Mouse (Mus musculus): Measurements from ENCODE around the gene Bpifb6.

Gene Bpifb6

DNA sequence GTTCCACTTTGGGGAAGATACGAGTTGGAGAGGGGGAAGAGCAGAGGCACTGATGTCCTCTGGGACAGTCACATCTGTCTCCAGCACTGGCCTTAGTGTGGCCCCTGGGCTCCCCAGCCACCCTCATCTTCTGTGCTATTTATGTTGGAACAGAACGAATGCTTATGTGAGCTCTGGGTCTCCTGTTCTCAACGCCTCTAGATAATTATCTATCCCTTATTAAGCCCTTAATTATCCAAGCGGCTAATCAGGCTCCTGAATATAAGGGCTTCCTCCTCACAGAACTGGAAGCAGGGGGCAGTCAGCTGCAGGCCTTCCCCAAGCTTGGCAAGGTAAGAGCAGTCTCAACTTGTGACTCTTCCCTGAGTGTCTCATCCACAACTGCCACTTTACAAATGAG is at the start of gene Bpifb6:
Bpifb6 (plus strand) TSS at position 301 of the 400 bp plus-strand sequence.
- no peak for DNase-seq (ENCODE audit: low read depth, low spot score)

DNA sequence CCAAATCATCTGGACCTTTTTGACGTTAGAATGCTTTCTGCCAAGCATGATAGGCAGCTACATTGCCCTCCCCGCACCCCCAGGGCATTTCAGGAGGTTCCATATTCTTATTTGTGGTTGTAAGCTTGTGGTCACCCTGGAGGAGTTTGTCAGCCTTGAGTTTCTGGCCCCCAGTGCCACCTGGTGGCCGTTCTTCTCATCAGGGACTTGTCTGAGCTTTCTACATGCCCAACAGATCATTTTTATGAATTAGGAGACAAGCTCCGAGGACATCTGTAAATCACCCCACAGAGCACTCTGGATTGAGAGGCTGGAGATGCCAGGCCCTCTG is 49.2 kb upstream of the Bpifb6 start:
- peak; percentile 46 for DNase-seq (ENCODE audit: low read depth, low spot score)

DNA sequence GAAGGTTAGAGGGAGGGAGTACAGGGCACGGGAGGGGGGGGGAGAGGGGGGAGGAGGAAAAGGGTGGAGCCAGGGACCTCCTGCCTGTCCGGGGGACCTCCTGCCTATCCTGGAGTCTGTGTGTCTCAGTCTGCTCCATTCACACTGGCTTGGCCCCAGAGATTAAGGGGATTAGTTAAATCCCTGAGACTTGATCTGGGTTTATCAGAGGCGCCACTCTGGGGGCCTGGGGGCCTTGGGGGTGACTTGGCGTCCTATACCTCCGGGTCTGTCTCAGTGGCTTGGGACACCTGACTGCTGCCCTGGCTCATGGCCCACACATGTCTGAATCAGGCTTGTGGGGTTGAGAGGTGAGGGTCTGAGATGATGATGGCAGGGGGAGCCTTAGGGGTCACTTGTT is 46.6 kb upstream of the Bpifb6 start:
- DNase-seq (ENCODE audit: low read depth, low spot score), result no peak

DNA sequence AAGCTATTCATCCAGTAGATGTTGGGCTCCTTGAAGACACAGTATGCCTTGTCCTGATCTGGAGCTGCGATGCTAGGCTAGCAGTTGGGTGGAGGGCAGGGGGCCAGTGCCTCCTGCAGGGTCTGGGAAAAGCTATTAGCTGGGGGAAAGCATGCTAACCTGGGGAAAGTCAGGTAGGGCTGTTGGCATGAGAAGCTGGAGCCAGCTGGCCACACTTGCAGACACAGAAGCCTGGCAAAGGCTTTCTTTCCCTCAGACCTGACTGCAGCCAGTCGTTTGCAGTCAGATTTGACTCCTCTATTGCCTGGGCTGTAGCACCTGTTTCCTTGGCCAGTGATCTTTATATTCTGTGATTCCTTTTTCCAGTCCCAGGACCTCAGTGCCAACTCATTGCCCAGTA is 40.6 kb upstream of the Bpifb6 start:
- no peak for DNase-seq (ENCODE audit: low read depth, low spot score)

DNA sequence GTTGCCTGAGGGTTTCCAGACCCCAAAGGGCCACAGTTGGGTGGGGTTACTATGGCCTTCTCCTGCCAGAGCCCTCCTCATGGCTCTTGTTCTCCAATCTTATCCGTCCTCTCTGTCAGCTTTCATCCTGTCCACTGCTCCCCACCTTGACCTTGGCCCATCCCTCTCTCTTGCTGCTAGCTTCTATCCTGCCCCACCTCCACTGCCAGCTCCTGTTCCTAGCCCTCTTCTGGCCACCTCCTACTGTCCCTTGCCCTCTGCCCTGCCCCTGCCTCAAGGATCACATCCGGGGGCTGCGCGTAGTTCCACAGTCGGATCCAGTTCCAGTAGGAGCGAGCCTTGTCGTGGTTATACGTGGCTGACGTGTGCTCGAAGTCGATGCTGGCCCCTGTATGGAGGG is 39.9 kb upstream of the Bpifb6 start:
- DNase-seq (ENCODE audit: low read depth, low spot score), result no peak

DNA sequence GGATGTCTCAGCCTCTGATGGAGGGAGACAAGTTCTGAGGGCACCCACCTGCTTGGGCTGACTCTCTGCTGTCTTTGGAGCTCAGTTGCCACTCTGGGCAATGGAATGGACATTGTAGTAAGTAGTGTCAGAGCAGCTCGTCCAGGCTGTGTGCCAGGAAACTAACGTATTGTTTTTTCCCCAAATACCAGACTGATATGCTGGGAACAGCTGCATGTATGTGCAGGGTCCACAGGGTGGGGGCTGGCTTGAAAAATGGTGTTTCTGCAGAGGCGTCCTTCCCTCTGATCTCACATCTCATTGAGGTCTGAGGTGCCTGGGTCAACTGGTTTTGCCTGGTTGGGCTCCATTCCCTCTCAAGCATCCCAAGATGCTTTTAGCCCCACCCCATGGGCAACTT is 39.5 kb upstream of the Bpifb6 start:
- DNase-seq (ENCODE audit: low read depth, low spot score), result no peak

DNA sequence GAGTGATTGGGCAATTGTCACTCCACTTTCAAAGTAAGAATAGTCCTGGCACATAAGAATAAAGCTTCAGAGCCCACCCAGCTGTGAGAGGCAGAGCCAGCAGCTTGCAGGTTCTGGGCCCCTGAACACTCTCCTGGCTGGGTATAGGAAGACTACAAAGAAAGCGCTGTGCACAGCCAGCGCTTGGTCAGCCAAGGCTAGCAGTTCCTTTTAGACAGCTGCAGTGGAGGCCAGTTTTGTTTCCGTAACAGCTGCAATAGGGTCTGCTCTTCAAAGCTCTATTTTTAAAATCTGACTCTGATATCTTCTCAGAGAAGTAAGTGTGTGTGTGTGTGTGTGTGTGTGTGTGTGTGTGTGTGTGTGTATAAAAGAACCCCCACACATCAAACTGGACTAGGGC is 38.2 kb upstream of the Bpifb6 start:
- DNase-seq (ENCODE audit: low read depth, low spot score), result no peak

DNA sequence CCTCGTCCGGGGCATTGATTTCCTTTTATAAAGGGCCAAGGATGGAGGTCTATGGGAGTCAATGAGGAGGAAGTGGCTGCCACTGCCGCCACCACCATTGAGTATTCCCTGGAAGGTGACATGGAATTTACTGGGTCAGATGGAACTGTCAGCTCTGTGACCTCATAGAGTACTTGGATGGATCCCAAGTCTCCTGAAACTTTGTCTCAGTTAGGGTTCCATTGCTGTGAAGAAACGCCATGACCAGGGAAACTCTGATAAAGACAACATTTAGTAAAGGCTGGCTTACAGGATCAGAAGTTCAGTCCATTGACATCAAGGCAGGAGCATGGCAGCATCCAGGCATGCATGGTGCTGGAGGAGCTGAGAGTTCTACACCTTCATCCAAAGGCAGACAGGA is 29.2 kb upstream of the Bpifb6 start, which contains the start of gene Sun5:
Sun5 (minus strand) TSS at position 101 of the 400 bp plus-strand sequence.
- no peak for DNase-seq (ENCODE audit: low read depth, low spot score)

DNA sequence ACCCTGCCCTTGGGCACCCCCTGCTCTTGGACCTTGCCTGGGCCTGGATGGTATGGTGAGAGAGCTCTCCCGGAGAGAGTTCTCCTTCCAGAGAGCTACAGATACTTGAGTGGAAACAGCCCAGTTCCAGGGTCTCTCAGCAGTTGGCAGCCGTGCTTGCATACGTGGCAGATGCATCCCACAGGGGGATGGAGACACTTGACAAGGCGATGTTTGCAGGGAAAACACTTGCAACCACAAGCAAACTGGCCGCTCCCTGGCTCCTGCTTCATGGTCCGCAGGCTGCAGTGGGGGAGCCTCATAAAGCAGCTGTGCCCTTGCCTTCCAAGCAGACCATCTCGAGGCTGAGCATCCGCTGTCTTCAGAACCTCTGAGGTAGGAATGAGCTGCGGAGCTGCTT is 25.4 kb upstream of the Bpifb6 start, which contains the start of gene Bpifb2:
Bpifb2 (plus strand) TSS at position 301 of the 400 bp plus-strand sequence.
- DNase-seq (ENCODE audit: low read depth, low spot score), result no peak

DNA sequence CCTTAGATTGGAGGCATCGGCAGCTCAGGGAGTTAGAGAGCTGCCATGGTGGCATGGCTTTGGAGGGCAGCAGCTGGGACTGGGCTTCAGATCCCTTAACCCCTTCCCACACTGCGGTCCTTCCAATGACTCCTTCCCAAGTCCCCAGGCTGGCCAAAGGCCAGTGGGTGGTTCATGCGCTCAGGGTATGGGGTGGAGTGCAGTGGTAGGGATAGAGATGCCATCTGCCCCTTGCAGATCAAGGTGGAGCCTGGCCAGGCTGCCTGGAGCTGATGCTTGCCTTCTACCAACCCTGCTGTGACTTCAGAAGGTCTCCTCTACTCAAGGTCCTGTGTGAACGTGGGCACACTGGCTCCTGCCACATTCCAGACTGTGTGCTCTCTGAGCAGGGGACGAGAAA is 1.1 kb upstream of the Bpifb6 start:
- DNase-seq (ENCODE audit: low read depth, low spot score), result no peak

DNA sequence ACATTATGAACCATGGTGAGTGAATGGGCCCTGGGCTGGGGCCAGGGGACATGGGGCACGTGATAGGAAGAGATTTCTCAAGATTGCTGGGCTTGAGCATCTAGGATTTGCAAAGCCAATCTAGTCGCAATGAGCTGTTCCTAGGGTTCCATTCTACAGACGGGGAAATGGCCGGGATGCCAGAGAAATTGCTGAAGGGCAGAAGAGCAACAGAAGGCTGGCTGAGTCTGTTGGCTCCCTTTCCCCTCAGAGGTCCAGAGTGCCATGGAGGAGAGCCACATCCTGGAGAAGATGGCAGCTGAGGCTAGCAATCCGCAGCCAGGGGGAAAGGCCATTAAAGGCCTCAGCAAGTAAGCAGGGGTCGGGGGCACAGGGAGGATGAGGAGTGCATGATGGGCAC is 2.5 kb downstream of the Bpifb6 start:
- no peak for DNase-seq (ENCODE audit: low read depth, low spot score)

DNA sequence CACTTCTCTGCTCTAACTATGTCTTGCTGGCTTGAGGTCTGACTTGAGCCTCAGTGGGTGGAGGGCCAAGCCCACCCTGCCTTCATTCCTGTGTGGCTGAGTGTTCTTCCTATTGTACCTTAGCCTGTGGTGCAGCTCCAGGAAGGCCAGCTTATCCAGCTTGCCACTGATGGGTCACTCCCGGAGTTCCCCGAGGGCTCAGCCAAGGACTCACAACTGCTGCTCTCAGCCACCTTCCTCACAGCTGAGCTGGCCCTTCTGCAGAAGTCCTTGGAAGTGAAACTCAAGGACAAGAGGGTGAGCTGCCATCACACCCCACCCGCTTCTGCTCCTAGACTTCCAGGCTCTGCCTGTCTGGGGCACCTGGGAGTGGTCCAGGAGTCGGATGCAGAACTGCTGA is 6.4 kb downstream of the Bpifb6 start:
- no peak for DNase-seq (ENCODE audit: low read depth, low spot score)

DNA sequence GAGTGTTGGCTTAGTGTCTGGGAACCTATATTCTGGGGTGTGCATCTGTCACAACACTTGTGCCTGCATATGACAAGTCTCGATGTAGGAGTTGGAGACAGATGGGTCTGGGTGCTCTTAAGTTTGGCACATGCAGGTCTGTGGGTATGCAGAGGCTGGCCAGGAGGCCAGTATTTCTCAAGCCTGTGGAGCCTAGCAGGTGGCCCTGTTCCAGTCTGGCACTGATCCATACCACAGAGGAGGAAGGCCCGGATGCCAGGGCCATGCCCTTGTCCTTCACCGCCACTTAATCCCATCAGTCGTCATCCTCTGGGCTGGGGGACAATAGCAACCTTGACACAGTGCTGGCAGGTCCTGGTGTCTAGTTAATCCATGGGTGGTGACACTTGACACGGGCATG is 14.0 kb downstream of the Bpifb6 start:
- no peak for DNase-seq (ENCODE audit: low read depth, low spot score)

DNA sequence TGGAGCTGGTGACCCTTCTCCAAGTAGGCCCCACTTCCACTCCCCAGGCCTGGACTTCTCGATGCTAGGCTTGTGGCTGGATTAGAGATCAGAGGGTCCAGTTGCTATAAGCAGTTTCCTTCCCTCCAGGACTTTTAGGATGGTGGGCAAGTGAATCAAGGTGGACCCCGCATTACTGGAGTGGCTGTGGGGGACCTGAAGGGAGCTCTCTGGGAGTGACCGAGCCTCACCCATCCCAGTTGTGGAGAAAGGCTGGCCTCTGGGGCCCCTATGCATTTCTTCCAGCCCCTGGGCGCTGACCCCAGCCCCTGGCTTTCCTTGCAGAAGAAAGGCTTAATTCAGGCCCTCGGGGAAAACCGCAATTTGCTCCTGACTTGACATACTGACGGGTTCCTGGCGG is 17.7 kb downstream of the Bpifb6 start, which contains the start of gene Bpifb3:
Bpifb3 (plus strand) TSS at position 301 of the 400 bp plus-strand sequence.
- no peak for DNase-seq (ENCODE audit: low read depth, low spot score)

DNA sequence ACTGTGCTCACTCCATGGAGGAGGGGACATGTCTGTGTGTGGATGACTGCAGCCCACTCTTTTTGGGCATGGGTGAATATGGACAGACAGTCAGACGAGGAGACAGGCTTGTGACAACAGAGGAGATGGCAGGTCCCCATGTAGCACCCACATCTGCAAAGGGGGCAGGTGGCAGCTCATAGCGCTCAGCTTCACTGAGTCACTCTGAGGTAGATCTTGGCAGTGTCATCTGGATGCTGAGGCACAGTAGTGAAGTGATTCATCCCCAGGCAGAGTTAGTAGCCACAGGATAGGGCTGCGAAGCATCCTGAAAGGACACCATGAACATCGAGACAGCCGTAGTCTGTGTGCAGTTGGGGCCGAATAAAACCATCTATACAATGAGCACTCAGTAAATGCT is 21.1 kb downstream of the Bpifb6 start:
- no peak for DNase-seq (ENCODE audit: low read depth, low spot score)

DNA sequence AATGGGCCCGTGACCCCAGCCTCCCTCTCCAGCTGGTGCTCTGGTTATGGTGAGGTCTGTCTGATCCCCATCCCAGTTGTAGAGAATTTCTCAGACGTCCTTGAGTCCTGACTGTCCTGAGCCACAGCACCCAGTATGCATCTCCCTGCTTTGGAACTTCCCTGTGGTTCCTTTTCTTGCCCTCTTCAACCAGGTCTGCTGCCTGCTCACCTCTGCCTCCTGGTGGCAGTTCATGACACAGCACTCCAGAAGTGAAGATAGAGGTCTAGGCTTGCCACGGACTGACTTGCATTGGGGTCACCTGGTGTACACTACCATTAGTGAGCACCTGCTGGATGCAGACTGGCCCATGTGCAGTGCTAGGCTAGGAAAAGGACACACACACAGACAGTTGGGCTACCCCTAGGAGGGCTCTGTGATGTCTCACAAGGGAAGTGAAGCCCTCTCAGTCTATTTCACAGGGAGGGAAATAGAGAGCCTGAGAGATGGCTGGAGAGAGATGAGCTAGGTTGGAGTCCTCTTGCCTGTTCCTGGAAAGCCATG is 29.8 kb downstream of the Bpifb6 start:
- DNase-seq (ENCODE audit: low read depth, low spot score), result peak; percentile 66

DNA sequence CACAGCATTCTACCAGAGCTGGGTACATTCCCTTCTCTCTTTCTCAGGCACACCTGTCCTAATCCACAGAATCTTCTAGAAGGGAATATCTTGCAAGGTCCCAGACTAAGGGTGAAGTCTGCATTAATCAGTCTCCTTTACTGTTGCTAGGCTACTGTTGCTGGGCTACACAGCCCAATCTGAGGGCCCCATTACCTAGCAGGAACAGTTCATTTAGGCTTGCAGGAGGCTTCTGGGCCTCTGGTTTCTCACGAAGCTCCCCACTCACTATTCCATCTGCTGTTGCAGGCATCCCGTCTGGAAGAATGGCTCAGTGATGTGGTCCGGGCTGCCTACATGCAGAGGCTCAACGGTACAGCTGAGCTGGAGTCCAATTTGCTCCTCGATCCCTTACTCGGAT is 30.9 kb downstream of the Bpifb6 start:
- DNase-seq (ENCODE audit: low read depth, low spot score), result no peak

DNA sequence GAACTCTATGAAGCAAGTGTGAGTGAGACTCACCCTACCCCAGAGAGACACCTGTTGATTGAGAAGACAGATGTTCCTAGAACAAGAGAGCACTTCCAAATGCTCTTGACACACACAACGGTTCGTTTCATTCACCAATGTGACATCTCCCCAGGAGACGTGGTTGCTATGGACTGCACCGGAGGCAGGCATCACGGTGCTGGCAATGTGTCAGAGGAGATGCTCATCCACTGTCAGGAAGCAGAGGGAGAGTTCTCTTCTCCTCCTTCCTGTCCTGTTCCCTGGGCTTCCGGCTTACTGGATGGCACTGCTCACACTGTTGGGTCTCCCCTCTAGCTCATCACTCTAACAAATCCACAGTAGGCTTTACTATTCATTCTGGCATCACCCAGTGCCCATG is 33.1 kb downstream of the Bpifb6 start:
- no peak for DNase-seq (ENCODE audit: low read depth, low spot score)

DNA sequence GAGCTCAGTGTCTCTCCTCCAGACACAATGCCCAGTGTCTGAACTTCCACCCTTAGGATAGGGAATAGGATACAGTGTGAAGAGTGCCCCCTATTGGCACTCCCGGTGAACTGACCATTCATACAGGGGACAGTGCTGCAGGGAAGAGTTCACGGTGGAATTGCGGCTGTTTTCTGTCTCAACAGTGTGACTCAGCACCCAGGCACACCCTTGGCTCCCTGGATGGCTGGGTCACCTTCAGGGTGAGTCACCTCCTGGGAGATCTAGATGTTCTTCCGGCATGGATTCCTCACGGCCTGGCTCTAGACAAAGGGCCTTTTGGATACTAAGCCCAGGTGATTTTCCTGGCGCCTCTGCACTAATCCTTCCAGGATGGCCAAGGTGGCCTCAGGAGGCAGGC is 35.2 kb downstream of the Bpifb6 start:
- no peak for DNase-seq (ENCODE audit: low read depth, low spot score)

DNA sequence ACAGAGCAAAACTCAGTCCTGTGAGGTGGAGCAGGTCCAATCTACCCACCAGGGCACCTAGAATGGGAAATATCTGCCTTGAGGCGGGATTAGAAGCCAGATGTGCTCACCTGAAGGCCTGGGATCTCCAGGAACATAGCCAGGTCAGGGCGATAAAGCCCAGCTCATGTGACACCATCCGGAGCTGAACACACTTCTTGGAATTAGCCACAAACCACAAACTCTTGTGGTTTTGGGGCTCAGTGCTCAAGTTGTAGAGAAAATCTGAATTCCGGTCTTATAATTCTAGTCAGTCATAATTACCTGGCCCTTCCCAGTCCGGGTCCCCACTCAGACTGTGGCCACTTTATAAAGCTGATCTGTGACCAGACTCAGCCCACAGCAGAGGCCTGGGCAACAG is 37.7 kb downstream of the Bpifb6 start, which contains the start of gene Bpifb4:
Bpifb4 (plus strand) TSS at position 370 of the 400 bp plus-strand sequence.
- DNase-seq (ENCODE audit: low read depth, low spot score), result no peak

DNA sequence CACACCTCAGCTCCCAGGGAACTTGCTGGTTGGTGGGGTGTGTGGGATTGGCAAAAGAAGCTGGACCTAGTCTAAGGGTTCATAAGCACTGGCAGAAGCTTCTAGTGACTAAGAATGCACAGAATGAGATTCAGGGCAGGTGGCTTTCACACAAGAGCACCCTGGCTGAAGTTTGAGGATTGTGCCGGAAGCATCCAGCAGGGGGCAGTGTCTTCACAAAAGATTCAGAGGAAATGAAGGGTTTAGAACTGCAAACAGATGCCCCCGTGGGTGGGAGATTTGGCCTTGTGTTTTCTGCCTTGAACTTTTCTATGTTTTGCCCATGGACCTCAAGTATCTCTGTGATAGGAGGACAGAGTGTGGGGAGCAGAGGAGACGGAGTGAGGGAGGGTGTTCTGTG is 43.3 kb downstream of the Bpifb6 start:
- DNase-seq (ENCODE audit: low read depth, low spot score), result peak; percentile 59

DNA sequence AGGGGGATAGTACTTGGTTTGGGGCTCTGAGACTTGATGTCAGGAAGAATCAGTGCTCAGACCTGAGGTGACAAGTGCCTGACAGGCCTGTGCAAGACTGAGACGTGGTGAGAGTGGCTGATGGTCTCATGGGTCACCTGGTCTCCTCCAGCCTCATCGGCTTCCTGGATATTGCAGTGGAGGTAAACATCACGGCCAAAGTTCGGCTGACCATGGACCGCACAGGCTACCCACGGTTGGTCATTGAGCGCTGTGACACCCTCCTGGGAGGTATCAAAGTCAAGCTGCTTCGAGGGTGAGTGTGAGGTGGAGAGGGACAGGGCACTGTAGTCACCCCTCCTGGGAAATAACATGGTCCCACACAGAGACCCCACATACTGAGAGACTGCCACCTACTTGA is 44.4 kb downstream of the Bpifb6 start:
- no peak for DNase-seq (ENCODE audit: low read depth, low spot score)

DNA sequence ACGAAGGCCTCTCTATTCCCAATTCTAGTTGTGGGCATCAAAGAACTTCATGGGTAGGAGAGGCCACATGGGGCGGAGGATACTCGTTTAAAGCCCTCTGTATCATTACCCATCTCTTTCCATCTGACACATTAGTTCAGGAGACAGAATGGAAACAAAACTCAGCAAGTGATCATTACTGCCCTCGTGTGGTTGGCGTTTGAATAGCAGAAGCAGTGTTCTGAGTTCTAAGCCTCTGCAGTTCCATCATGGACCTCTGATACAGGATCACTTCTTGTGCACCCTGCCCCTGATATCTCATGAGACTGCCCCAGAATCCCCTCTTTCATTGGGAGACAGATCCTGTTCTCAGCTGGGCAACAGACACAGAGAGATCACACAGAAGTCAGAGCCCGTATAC is 52.7 kb downstream of the Bpifb6 start:
- DNase-seq (ENCODE audit: low read depth, low spot score), result peak; percentile 77

DNA sequence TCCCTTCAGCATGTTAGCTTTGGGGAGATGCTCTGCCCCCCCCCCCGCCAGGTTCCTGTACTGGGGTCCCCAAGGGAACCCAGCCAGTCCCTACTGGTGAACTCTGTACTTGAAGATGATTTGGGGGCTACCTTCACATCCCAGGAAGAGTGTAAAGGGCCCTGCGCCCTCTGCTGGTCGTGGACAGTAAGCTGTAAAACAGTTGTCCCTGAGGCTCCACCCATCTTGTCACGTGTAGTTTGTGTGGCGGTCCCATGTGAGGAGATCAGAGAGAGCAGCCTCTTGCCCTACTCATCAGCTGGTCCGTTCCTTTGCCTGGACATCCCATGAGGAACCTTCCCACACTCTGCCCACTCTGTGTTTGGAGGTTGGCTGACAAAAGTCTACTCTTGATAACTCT is 53.6 kb downstream of the Bpifb6 start:
- DNase-seq (ENCODE audit: low read depth, low spot score), result peak; percentile 81
